Mouse (Mus musculus): ENCODE measurements at regions not wholly inside any gene's neighbourhood (a gene's known extent, or its start where the extent isn't known, plus 50 kb on each side); places are given as distances from the start of the nearest gene placed in this dataset.

DNA sequence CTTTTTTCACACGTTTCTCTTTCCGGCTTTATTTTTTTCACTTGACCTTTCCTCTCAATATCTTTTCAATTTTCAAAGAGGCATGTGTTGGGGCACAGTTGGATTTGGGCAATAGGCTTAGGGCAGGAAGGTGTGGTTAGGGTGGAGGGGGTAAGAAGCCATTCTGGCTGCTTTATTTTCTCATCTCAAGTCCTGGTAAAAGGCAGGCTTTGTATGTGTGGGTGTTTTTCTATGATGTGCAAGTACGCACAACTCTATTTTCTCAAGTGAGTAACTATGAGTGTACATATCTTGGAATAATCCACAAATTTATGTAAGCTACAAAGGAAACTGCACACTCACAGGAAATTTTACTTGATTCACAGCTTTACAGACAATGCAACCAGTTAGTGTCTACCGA, 121.5 kb upstream of the Ifne start:
- DNase-seq (ENCODE audit: low spot score in 2 of 2), result no peak

DNA sequence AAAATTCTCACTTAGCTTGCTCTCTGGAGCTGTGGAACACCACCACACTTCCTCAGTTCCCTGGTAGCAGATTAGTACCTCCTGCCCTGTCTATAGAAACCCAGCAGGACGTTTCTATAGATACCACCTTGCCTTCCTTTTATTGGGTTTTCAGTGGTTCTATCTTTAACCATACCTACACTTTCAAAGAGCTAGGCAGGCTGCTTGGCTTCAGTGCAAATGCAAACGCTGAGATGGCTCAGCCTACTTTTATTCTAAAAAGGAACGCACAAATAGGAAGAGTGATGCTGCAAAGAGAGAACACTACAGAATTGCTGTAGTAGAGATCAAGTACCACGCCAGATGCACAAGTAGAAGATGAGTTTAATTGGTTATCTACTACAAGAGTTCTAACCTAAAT, 120.9 kb upstream of the Ifne start:
- DNase-seq (ENCODE audit: low spot score in 2 of 2), result no peak

DNA sequence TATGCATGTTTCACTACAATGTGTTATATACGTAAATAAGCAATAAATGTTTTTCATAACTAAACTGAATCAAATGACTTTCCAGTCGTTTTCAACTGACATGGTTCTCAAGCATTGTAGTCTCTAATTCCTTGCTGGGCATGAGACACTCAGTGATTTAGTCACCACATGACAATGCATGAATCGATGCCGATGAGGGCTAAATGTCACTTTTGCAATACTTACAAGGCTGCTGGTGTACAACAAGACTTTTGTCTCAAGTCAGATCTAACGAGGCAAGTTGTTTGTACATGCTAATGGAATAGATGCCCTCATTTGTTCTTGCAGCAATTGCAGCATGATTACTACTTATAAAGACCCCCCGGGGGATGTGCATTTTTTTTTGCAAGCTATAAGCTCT, 120.2 kb upstream of the Ifne start:
- no peak for DNase-seq (ENCODE audit: low spot score in 2 of 2)

- no peak for DNase-seq (ENCODE audit: low spot score in 2 of 2)
Measured at GRCm38 (mm10) chr4:88998286-88998685, 118.3 kb upstream of the Ifne start.

GRCm38 (mm10) chr4:88995129-88995919, 115.3 kb upstream of the Ifne start:
- DNase-seq (ENCODE audit: low spot score in 2 of 2), result no peak

GRCm38 (mm10) chr4:88994486-88994885, 114.5 kb upstream of the Ifne start:
- no peak for DNase-seq (ENCODE audit: low spot score in 2 of 2)

DNA sequence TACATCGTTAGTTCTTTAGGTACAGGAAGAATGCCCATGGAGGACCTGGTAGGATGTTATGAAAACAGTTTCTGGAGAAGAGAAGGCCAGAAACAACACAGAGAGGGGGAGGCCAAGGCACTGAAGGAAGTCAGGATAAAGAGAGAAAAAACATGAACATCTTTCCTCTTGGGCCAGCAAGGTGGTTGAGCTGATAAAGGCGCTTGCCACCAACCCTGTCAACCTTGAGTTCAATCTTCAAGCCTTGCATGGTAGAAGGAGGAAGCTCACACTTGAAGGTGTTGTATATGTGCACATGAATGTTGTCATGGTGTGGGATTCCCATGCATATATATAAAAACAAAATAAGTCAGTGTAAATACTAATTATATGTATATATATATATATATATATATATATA, 112.5 kb upstream of the Ifne start:
- no peak for DNase-seq (ENCODE audit: low spot score in 2 of 2)

- no peak for DNase-seq (ENCODE audit: low spot score in 2 of 2)
Measured at GRCm38 (mm10) chr4:88988363-88988762, 108.4 kb upstream of the Ifne start.

DNA sequence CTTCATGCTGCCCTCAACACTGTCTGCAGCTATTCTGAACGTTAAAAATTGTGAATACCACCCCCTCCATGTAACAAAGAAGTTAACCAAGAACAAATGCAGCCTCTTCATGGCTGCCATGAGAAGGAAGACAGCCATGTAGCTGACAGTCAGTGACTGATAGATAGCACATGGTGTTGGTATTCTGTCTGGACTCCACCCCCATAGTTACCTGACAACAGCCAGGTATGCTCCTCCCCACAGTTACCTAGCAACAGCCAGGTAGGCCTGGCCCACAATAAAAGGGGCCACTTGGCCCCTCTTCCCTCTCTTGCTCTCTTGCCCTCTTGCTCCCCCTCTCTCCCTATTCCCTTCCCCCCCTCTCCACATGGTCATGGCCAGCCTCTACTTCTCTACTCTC, 107.1 kb upstream of the Ifne start:
- no peak for DNase-seq (ENCODE audit: low spot score in 2 of 2)

GRCm38 (mm10) chr4:88982457-88982856, 102.5 kb upstream of the Ifne start:
- DNase-seq (ENCODE audit: low spot score in 2 of 2), result no peak

DNA sequence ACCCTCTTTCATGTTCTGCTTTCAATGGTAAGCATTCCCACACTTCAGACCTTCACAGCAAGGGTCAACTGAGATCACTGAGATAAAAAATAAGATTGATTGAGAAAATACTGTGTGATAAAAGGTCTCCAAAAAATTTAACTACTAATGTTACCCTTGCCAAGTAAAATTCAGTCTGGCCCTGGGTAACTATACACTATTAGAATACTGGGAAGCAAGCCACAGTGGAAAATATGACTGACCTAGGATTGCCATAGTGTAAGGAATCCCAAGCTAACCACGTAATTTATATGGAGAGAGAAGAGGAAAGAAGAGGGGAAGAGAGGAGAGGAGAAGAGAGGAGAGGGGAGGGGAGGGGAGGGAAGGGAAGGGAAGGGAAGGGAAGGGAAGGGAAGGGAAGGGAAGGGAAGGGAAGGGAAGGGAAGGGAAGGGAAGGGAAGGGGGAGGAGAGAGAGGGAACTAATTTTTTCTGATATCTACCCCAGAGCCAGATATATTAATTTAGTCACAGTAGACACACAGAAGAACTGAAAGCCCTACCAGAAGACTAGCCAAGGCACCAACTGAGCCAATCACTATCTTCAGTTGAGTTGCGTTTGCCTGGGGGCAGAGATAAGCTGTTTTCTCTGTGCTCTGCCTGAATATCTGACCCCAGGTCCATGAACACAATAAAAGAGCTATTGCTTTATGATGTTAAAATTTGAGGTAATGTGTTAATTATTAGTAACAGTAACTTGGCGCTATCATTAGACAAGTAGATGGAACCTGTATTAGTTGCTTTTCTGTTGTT, 97.3 kb upstream of the Ifne start:
- no peak for DNase-seq (ENCODE audit: low spot score in 2 of 2)

GRCm38 (mm10) chr4:88974535-88974934, 94.5 kb upstream of the Ifne start:
- DNase-seq (ENCODE audit: low spot score in 2 of 2), result no peak

DNA sequence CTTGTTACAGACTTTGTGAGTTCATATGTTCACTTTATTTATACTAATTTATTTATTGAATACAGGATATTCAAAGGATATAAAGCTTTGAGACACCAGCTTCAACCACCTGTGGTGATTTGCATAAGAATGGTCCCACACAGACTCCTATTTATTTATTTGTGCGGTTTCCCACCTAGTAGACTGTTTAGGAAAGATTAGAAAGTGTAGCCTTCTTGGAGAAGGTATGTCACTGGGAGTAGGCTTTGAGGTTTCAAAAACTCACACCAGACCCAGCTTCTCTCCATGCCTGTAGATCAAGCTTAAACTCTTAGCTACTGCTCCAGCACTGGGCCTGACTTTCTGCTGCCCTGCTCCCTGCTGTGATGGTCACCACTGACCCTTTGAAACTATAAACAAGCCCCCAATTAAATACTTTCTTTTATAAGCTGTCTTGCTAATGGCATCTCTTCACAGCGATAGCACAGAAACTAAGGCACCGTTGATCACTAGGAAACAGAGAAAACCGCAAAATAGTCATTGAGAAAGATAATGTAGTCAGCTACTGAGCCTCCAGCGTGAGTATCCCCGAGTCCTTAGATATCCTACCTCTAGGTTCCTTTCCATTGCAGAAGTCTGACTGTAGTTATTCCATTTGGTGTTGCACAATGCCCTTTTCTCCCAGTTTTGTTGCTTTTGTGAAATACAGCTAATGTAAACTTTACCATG, 89.3 kb upstream of the Ifne start:
- DNase-seq (ENCODE audit: low spot score in 2 of 2), result no peak

- DNase-seq (ENCODE audit: low spot score in 2 of 2), result no peak
Measured at GRCm38 (mm10) chr4:88959621-88960020, 79.6 kb upstream of the Ifne start.

DNA sequence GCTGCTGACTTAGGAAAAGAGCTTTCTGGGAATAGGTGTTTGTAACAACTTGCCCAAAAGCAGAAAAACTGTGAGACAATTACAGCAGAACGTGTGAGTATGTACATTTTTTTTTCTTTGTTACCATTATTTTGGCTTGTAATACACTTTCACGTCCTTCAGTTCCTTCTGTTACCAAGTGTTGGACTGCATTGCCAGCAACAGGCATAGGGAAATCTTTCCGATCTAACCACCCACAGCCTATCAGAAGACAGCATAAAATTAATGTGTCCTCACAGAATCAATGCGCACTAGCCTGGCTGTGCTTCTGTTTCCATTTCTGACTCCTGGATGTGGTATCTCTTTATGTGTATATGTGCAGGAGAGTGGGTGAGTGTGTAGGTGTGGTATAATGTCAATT, 76.6 kb upstream of the Ifne start:
- DNase-seq (ENCODE audit: low spot score in 2 of 2), result no peak

GRCm38 (mm10) chr4:88956151-88956550, 76.2 kb upstream of the Ifne start:
- no peak for DNase-seq (ENCODE audit: low spot score in 2 of 2)

DNA sequence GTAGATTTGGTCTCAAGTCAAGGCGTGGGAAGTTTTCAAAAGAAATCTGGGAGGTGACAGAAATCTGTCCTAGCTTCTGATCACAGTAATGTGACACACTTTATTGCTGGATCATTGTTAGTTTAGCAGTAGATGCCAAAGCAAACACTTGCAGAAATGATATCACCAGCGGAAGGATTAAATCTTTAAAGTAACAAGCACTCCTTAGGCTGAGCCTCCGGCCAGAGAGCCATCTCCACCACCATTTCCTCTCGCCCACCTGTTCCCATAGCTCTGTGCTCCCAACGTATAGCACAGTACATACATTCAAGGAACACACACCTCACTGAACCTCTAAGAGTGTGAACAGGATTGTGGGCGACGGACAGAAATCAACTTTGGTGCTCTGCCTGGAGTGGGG, 75.6 kb upstream of the Ifne start:
- DNase-seq (ENCODE audit: low spot score in 2 of 2), result no peak

GRCm38 (mm10) chr4:88954045-88954444, 74.0 kb upstream of the Ifne start:
- DNase-seq (ENCODE audit: low spot score in 2 of 2), result no peak

- DNase-seq (ENCODE audit: low spot score in 2 of 2), result no peak
Measured at GRCm38 (mm10) chr4:88951034-88951336, 71.0 kb upstream of the Ifne start.

DNA sequence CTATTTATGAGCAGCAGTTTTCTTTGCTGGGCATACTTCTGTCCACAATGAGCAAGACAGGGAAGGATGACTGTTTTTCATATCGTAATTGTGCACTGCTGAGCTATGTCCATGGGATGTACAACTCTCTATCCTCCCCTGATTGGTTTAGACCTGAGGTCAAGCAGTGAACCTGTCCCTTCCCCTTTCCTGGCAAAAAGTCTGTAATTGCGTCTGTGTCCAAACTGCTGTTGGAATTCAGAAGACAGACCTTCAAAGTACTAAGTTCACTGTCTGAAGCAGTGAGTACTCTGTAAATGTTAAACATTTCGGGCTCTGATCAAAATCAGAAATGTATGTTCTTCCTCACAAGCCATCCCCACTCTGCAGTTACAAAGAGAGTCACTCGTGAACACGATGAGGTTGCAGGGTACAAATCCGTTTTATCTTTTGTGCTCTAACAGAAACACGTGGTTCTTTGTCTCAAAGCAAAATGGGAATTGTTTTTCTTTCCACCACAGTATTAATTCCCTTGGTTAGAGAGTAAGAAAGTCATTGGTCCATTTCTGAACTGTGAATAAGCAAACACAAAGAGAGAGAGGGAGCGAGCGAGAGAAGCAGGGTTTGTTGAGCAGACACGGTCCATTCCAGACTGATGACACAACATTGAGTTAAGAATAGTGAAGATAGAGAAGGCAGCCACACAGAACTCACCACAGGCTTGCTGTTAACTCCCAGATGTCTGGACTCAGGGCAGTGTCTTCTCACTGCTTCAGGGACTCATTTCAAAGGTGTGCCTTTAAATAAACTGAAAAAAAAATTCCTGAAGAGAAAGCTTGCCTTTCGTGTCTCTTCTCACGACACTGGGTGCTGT, 70.4 kb upstream of the Ifne start:
- no peak for DNase-seq (ENCODE audit: low spot score in 2 of 2)

- DNase-seq (ENCODE audit: low spot score in 2 of 2), result no peak
Measured at GRCm38 (mm10) chr4:88948027-88948859, 68.2 kb upstream of the Ifne start.

Measured in cerebellum, postnatal 4 days (tissue).